In the genomic region with DNA sequence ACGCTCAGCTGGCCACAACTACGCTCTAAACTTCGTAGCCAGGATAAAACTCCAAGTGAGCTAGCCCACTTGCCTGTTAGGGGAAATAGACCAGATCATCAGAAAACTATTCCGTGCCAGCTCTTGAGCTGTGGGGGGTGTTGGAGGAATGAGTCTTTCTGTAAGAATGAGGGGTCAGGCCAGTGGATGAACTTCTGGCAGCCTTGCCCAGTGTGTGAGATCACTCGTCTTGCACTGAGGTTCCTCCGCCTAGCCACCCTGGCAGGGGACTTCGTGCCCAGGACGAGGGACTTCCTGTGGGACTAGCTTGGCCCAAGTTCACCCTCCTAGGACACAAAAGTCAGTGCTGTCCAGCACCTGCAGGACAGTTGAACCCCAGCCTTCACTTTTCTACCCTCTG, we compare ENCODE assay signal across 12 mouse cellular contexts. TPM values are rescaled to one million over a fixed set of nuclear protein-coding genes. Genes with fewer than 3 reads are reported as not detected.
"Had no signal": no experiment of that assay in that cellular context is flagged by ENCODE, and none has a peak within 500 bp of the region (broad histone marks: within the 10 kb centered on the region; RNA-seq: fewer than 3 reads in every experiment).

No protein-coding gene starts in this region.

- DNase-seq: kidney, adult 8-10 months; kidney, postnatal 10 days; kidney, postnatal 36 days; layer of hippocampus, postnatal 36 days; thymus, adult 18-20 months; thymus, postnatal 36 days had no signal

RNA-seq across cellular contexts. Expression of gene Itih4, which starts 18.0 kb away (rescaled TPM):
- total RNA-seq: layer of hippocampus, postnatal 36 days; left cerebral cortex, postnatal 36 days; monocyte, adult 5-6 weeks had no signal

RNA-seq across cellular contexts. Expression of gene Itih3, which starts 19.3 kb away (rescaled TPM):
- total RNA-seq: monocyte, adult 5-6 weeks had no signal

RNA-seq across cellular contexts. Expression of gene Mustn1, which starts 25.3 kb away (rescaled TPM):
- total RNA-seq: monocyte, adult 5-6 weeks had no signal

RNA-seq across cellular contexts. Expression of gene Itih1, which starts 38.8 kb away (rescaled TPM):
- total RNA-seq: layer of hippocampus, adult 8-10 months; layer of hippocampus, postnatal 10 days; layer of hippocampus, postnatal 36 days; left cerebral cortex, adult 2 months; left cerebral cortex, postnatal 10 days; left cerebral cortex, postnatal 36 days; monocyte, adult 5-6 weeks had no signal
